Mouse (Mus musculus): Measurements from ENCODE around the gene Zfp72. TPM values are rescaled to one million over a fixed set of nuclear protein-coding genes. Genes with fewer than 3 reads are reported as not detected.
A peak's percentile ranks its signal among the peaks of the same experiment; 100 is the strongest.

Gene Zfp72
- polyA plus RNA-seq, 1 experiment from 2014 or later = 3.7 TPM

- Histone ChIP-seq H3K4me3 (peak overlapping the region; percentile 67), H3K27ac (peak overlapping the region; percentile 61), H3K9ac (peak overlapping the region; percentile 89), H3K4me2 (peak overlapping the region; percentile 78), H3K4me1 (peaks cover 25% of the 10 kb centered on the region), H3K9me3 (replicated peaks) (no peaks in the 10 kb centered on the region), H3K36me3 (ENCODE audit: poor library complexity, severe bottlenecking) (peaks cover 15% of the 10 kb centered on the region), H3K27me3 (no peaks in the 10 kb centered on the region)
- 2% methylated on average over 15 of the region's 15 CpGs for WGBS
- peak; percentile 66 for ATAC-seq
These were observed 40.2 kb downstream of the Zfp72 start for GRCm38 (mm10) chr13:74350435-74350906.

GRCm38 (mm10) chr13:74349566-74350434, 40.8 kb downstream of the Zfp72 start, which contains the start of the genes Sdha and Ccdc127:
Gene Sdha, minus strand, starts transcription at chr13:74350280.
Gene Ccdc127, plus strand, starts transcription at chr13:74350309.
- Histone ChIP-seq H3K36me3 (ENCODE audit: poor library complexity, severe bottlenecking) (peaks cover 14% of the 10 kb centered on the region), H3K27me3 (no peaks in the 10 kb centered on the region), H3K9me3 (replicated peaks) (no peaks in the 10 kb centered on the region), H3K4me3 (peak within 1 kb of the TSS; percentile 67), H3K4me1 (peaks cover 25% of the 10 kb centered on the region), H3K4me2 (peak within 1 kb of the TSS; percentile 78), H3K27ac (peak within 1 kb of the TSS; percentile 61), H3K9ac (peak within 1 kb of the TSS; percentile 89)
- 2% methylated on average over 57 of the region's 57 CpGs for WGBS
- peak; percentile 98 for ATAC-seq

DNA sequence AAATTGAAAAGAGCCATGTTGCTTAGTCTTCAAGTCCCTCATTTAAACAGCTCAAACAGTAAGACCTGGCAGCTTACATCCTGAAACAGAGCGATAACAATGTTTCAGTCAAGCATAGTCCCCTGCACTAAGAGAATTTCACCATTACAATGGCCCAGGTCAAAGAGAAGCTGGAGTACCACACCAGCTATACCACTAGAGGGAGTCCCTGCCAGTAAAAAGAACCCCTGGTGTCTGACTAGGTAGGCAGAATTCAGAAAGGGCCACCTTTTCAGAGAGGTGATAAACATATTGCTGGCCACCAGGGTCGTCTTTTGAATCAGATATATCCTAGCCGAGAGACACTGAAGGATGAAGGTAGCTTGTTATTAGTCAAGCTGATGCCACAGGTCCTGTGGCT, 49.6 kb downstream of the Zfp72 start:
- Histone ChIP-seq H3K9ac (no peak overlapping the region), H3K4me1 (no peaks in the 10 kb centered on the region), H3K27me3 (no peaks in the 10 kb centered on the region), H3K4me3 (no peak overlapping the region), H3K36me3 (ENCODE audit: poor library complexity, severe bottlenecking) (peaks cover 65% of the 10 kb centered on the region), H3K9me3 (replicated peaks) (no peaks in the 10 kb centered on the region), H3K4me2 (no peak overlapping the region), H3K27ac (no peak overlapping the region)
- ATAC-seq = peak; percentile 57; the same call in 1 of the 2 replicates
- WGBS = 53% methylated on average over 3 of the region's 3 CpGs

- peaks cover 83% of the 10 kb centered on the region for H3K36me3 ChIP-seq (ENCODE audit: poor library complexity, severe bottlenecking)
- H3K4me2 ChIP-seq = no peak overlapping the region
- H3K4me3 ChIP-seq = no peak overlapping the region
These were observed 61.3 kb downstream of the Zfp72 start for GRCm38 (mm10) chr13:74329321-74329720.

More at GRCm38 (mm10) chr13:74329321-74329720, 61.3 kb downstream of the Zfp72 start:
- Histone ChIP-seq H3K27me3 (no peaks in the 10 kb centered on the region), H3K27ac (no peak overlapping the region), H3K9me3 (replicated peaks) (no peaks in the 10 kb centered on the region), H3K9ac (no peak overlapping the region), H3K4me1 (no peaks in the 10 kb centered on the region)
- ATAC-seq = no peak

MicroRNAs encoded within 50 kb of the gene (microRNA counts, 519-probe panel; counts per million panel counts)
- microRNA mmu-miR-692 = 177 counts per million, percentile 53 among the panel's probes with 10 or more counts

Small RNA genes within 50 kb of the gene (microRNA-seq; reads per million reads assigned to microRNA genes)
- not detected for gene Mir692-3

Other genes with a start within 250 kb of the Zfp72 start
- gene Exoc3, start 182.1 kb downstream of the Zfp72 start, polyA plus RNA-seq (2015; fragmentation: Nextera tagmentation; extraction: Ambion mirVana) = 103 and 110 TPM in 2 replicates
- 0.71 and 0.91 TPM in 2 replicates for gene Ahrr, start 98.5 kb downstream of the Zfp72 start, polyA plus RNA-seq (2015; fragmentation: Nextera tagmentation; extraction: Ambion mirVana)
- gene Pdcd6, start 73.3 kb downstream of the Zfp72 start, polyA plus RNA-seq (2015; fragmentation: Nextera tagmentation; extraction: Ambion mirVana) = 129 and 132 TPM in 2 replicates
- 228 and 243 TPM in 2 replicates for gene Sdha, start 40.6 kb downstream of the Zfp72 start, polyA plus RNA-seq (2015; fragmentation: Nextera tagmentation; extraction: Ambion mirVana)
- gene Ccdc127, start 40.5 kb downstream of the Zfp72 start, polyA plus RNA-seq (2015; fragmentation: Nextera tagmentation; extraction: Ambion mirVana) = 51.0 and 52.2 TPM in 2 replicates
- not detected in 2 replicates for gene Lrrc14b, start 26.8 kb downstream of the Zfp72 start, polyA plus RNA-seq (2015; fragmentation: Nextera tagmentation; extraction: Ambion mirVana)
- 115 TPM in 2 replicates for gene Ftl1-ps1, start 8.9 kb upstream of the Zfp72 start, polyA plus RNA-seq (2015; fragmentation: Nextera tagmentation; extraction: Ambion mirVana)
- gene Zfp825, start 103.2 kb upstream of the Zfp72 start, polyA plus RNA-seq (2015; fragmentation: Nextera tagmentation; extraction: Ambion mirVana) = 18.6 and 19.9 TPM in 2 replicates
- 3.2 and 4.1 TPM in 2 replicates for gene Erap1, start 248.7 kb upstream of the Zfp72 start, polyA plus RNA-seq (2015; fragmentation: Nextera tagmentation; extraction: Ambion mirVana)

All from forebrain, embryonic 13.5 days (tissue).